Mouse (Mus musculus): Measurements from ENCODE around the gene Tubg2.

The Tubg2 gene

GRCm38 (mm10) chr11:101167211-101167962, 11.7 kb downstream of the Tubg2 start:
- DNase-seq = no peak

- DNase-seq = no peak
Measured at GRCm38 (mm10) chr11:101167963-101168300, 12.2 kb downstream of the Tubg2 start.

- DNase-seq = no peak
Measured at GRCm38 (mm10) chr11:101168301-101168980, 12.7 kb downstream of the Tubg2 start.

GRCm38 (mm10) chr11:101169301-101170107, 13.8 kb downstream of the Tubg2 start:
- DNase-seq = no peak

- peak; percentile 52 for DNase-seq
Measured at GRCm38 (mm10) chr11:101170354-101170810, 14.7 kb downstream of the Tubg2 start, which contains the start of gene Cntnap1. TSS of gene Cntnap1 (plus strand) at chr11:101170523.

- peak; percentile 100 for DNase-seq
Measured at GRCm38 (mm10) chr11:101170811-101171610, 15.3 kb downstream of the Tubg2 start, which contains the start of gene Plekhh3. TSS of gene Plekhh3 (minus strand) at chr11:101171351.

- peak; percentile 92 for DNase-seq
Measured at GRCm38 (mm10) chr11:101171721-101172433, 16.2 kb downstream of the Tubg2 start.

GRCm38 (mm10) chr11:101172434-101172815, 16.7 kb downstream of the Tubg2 start:
- DNase-seq = no peak

- DNase-seq = no peak
Measured at GRCm38 (mm10) chr11:101173112-101173511, 17.4 kb downstream of the Tubg2 start.

- peak; percentile 94 for DNase-seq
Measured at GRCm38 (mm10) chr11:101173631-101174388, 18.1 kb downstream of the Tubg2 start.

GRCm38 (mm10) chr11:101174389-101174745, 18.7 kb downstream of the Tubg2 start:
- no peak for DNase-seq

GRCm38 (mm10) chr11:101174851-101175628, 19.3 kb downstream of the Tubg2 start, which contains the start of gene Ccr10:
TSS of gene Ccr10 (minus strand) at chr11:101175443.
- DNase-seq = peak; percentile 62

- DNase-seq = peak; percentile 69
Measured at GRCm38 (mm10) chr11:101175636-101176116, 20.0 kb downstream of the Tubg2 start.

- DNase-seq = peak; percentile 65
Measured at GRCm38 (mm10) chr11:101176117-101176691, 20.5 kb downstream of the Tubg2 start.

GRCm38 (mm10) chr11:101176933-101177773, 21.4 kb downstream of the Tubg2 start:
- DNase-seq = peak; percentile 80

- DNase-seq = no peak
Measured at GRCm38 (mm10) chr11:101178061-101179058, 22.7 kb downstream of the Tubg2 start.

- DNase-seq = no peak
Measured at GRCm38 (mm10) chr11:101179306-101179705, 23.6 kb downstream of the Tubg2 start.
